Mouse (Mus musculus) heart, embryonic 10.5 days (tissue): ENCODE measurements around the gene Parp8. TPM values are rescaled to one million over a fixed set of nuclear protein-coding genes. Genes with fewer than 3 reads are reported as not detected.

Source experiments
- DNase-seq: peaks from one replicate; pipeline ENCODE4 v3.0.0-alpha.2; 2017; ENCODE audit warnings: low spot score
- H3K27ac ChIP-seq: fragments of 300-500 bp; sonication (generic); 2 replicates; pipeline ENCODE4 v1.5.1; 2016; ENCODE audit warnings: mild to moderate bottlenecking
- H3K27me3 ChIP-seq: fragments of 300-500 bp; sonication (generic); 2 replicates; pipeline ENCODE4 v1.6.1; 2016; ENCODE audit warnings: mild to moderate bottlenecking; ENCODE audit not compliant: poor library complexity, insufficient read depth, severe bottlenecking
- H3K36me3 ChIP-seq: fragments of 300-500 bp; sonication (generic); 2 replicates; pipeline ENCODE4 v1.6.1; 2016; ENCODE audit warnings: mild to moderate bottlenecking, moderate library complexity
- H3K4me1 ChIP-seq: fragments of 300-500 bp; sonication (generic); 2 replicates; pipeline ENCODE4 v1.6.1; 2016; ENCODE audit warnings: mild to moderate bottlenecking
- H3K4me3 ChIP-seq: fragments of 300-500 bp; sonication (generic); 2 replicates; pipeline ENCODE4 v1.5.1; 2016; ENCODE audit warnings: mild to moderate bottlenecking, moderate library complexity
- H3K9me3 ChIP-seq: fragments of 300-500 bp; sonication (generic); 2 replicates; pipeline ENCODE4 v1.6.1; 2016; ENCODE audit warnings: mild to moderate bottlenecking, moderate library complexity
- WGBS: fragments of 180-500 bp; shearing (Covaris S2); methylation state at CpG from one replicate; pipeline ENCODE4 v1.1.7; 2016; 5-methylcytosine and 5-hydroxymethylcytosine counted together
- polyA plus RNA-seq: library from polyadenylated mRNA; unstranded; fragments of >200 nt; fragmentation: Nextera tagmentation; extraction: Ambion mirVana; gene quantifications from 2 replicates; pipeline ENCODE4 v1.2.1, GENCODE M21; 2016

Gene Parp8
- polyA plus RNA-seq, 1 experiment from 2014 or later = 11.7 TPM

- Histone ChIP-seq H3K4me3 (no peak overlapping the region), H3K4me1 (no peaks in the 10 kb centered on the region), H3K27me3 (no peaks in the 10 kb centered on the region), H3K27ac (no peak overlapping the region), H3K9me3 (no peaks in the 10 kb centered on the region), H3K36me3 (no peaks in the 10 kb centered on the region)
- no peak for DNase-seq
- WGBS = 83% methylated on average over 7 of the region's 7 CpGs
Observed at GRCm38 (mm10) chr13:116972036-116972611, 53.2 kb downstream of the Parp8 start.

DNA sequence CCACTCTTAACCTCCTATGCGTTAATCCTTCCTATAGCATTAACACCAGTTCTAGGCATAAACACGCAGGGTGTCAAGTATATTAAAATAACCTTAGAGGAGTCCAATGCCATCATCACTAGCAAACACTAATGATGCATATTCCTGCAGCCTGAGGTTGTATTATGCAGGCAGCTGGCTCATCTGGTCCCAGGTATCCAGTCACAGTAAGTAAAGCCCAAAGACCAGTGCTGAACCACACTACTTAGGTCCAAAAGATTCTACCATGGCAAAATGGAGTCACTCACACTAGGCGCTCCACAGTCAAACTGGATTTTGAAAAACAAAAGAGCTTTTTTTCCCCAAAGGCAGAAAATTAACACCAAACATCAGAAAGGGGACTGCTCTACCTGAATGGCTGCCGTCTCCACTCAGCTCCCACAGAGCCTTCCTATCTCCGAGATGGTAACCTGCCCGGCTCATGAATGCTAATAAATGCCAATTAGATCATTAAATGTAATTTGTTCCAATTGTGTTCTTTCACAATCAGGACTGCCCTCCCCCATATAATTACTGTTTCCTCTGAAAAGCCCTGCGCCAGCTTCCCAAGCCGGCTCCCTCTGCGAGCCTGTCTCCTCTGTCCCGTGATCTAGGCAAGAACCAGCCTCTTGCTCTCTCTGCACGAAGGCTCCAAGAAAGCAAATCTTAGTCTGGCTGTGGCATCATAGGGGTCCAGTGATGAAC lies 54.5 kb downstream of the Parp8 start:
- no peak for DNase-seq
- WGBS = 88% methylated on average over 11 of the region's 11 CpGs

DNA sequence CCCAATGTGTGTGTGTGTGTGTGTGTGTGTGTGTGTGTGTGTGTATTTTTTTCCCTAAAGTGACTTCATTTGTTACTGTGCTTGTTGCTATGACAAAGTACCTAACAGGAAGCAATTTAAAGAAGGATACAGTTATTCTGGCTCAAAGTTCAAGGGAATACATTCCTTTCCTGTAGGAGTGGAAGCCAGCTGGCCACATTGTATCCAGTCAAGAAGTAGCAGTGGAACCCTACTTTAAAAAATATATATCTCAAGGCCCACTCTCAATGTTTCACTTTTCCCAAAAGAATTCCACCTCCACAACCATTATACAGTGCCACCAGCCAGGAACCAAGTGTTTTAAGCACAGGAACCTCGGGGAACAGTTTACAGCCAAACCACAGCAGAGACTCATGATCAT lies 55.7 kb downstream of the Parp8 start:
- no peaks in the 10 kb centered on the region for H3K36me3 ChIP-seq
- no peaks in the 10 kb centered on the region for H3K27me3 ChIP-seq
- no peaks in the 10 kb centered on the region for H3K9me3 ChIP-seq
- H3K27ac ChIP-seq = no peak overlapping the region
- 84% methylated on average over 1 of the region's 1 CpGs for WGBS
- no peak for DNase-seq
- H3K4me1 ChIP-seq = no peaks in the 10 kb centered on the region
- no peak overlapping the region for H3K4me3 ChIP-seq

More for the DNA sequence above, 54.5 kb downstream of the Parp8 start:
- no peak overlapping the region for H3K27ac ChIP-seq
- H3K36me3 ChIP-seq = no peaks in the 10 kb centered on the region
- H3K9me3 ChIP-seq = no peaks in the 10 kb centered on the region
- H3K4me1 ChIP-seq = no peaks in the 10 kb centered on the region
- no peaks in the 10 kb centered on the region for H3K27me3 ChIP-seq
- H3K4me3 ChIP-seq = no peak overlapping the region

- H3K27ac ChIP-seq = no peak overlapping the region
- no peaks in the 10 kb centered on the region for H3K4me1 ChIP-seq
- 91% methylated on average over 4 of the region's 4 CpGs for WGBS
- no peak overlapping the region for H3K4me3 ChIP-seq
- H3K27me3 ChIP-seq = no peaks in the 10 kb centered on the region
- DNase-seq = no peak
- no peaks in the 10 kb centered on the region for H3K36me3 ChIP-seq
- H3K9me3 ChIP-seq = no peaks in the 10 kb centered on the region
Observed at GRCm38 (mm10) chr13:116968906-116969305, 56.4 kb downstream of the Parp8 start.

- 85% methylated on average over 3 of the region's 3 CpGs for WGBS
- Histone ChIP-seq H3K9me3 (no peaks in the 10 kb centered on the region), H3K4me3 (no peak overlapping the region), H3K27me3 (no peaks in the 10 kb centered on the region), H3K36me3 (no peaks in the 10 kb centered on the region), H3K27ac (no peak overlapping the region), H3K4me1 (no peaks in the 10 kb centered on the region)
- no peak for DNase-seq
Observed at GRCm38 (mm10) chr13:116967459-116967858, 57.9 kb downstream of the Parp8 start.

GRCm38 (mm10) chr13:116962480-116963462 lies 62.6 kb downstream of the Parp8 start:
- no peak overlapping the region for H3K27ac ChIP-seq
- H3K9me3 ChIP-seq = no peaks in the 10 kb centered on the region
- no peak for DNase-seq
- no peaks in the 10 kb centered on the region for H3K4me1 ChIP-seq
- WGBS = 83% methylated on average over 15 of the region's 15 CpGs
- H3K4me3 ChIP-seq = no peak overlapping the region
- H3K36me3 ChIP-seq = 0 out of 2 replicates have a peak, but pooled peaks cover 2% of the 10 kb centered on the region
- H3K27me3 ChIP-seq = no peaks in the 10 kb centered on the region

DNA sequence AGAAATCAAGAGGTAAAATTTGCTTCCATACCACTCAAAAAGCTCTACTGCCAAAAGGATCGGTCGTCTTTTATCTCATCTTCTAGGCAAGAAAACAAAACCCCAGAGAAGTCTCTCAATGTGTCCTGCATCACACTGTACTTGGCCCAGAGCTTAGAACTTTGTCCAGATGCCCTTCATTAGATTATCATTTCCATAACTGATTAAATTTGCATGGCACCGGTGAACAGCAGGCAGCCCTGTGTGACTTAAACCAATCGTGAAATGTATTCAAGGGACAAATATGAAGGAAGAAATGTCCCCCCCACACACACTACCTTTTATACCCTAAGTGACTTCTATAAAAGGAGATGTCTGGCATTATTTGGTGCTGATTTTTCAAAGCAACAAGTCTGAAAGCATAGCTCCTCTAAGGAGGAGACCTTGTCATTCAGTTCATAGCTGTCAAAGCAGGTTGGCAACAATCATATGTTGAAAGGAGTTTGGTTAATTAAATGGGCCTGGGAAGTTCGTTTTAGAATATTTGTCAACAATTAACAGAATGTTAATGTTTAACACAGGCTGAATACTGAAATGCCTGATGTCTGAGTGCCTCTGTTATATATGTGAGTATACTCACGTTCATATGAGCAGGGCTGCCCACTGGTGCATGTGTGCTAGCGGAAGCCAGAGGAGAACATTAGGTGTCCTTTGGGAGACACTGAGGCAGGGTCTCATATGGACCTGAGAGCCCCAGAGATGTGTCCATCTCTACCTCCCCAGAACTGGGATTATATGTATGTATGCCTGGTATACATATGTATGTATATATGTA lies 66.4 kb downstream of the Parp8 start:
- Histone ChIP-seq H3K27me3 (no peaks in the 10 kb centered on the region), H3K36me3 (0 out of 2 replicates have a peak, but pooled peaks cover 2% of the 10 kb centered on the region), H3K27ac (no peak overlapping the region), H3K4me3 (no peak overlapping the region), H3K9me3 (no peaks in the 10 kb centered on the region), H3K4me1 (no peaks in the 10 kb centered on the region)
- DNase-seq = no peak
- 83% methylated on average over 7 of the region's 7 CpGs for WGBS

DNA sequence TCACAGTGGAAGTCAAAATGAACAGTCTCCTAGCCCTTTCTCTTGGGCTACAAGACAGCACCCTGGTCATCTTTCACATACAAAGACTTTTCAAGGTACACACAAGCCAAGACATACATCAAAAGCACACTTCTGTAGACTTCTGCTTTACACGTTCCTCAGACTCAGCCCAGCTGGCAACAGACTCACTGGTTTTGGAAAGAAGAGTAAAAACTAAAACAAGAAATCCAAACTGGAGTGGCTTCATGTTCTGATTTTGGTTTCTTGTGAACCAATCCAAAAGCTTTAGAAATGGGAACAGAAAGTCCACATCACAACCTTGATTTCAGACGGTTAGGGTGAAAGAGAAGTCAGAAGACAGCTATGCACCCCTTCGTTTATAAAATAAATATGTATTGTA lies 67.8 kb downstream of the Parp8 start:
- no peak for DNase-seq
- Histone ChIP-seq H3K36me3 (0 out of 2 replicates have a peak, but pooled peaks cover 2% of the 10 kb centered on the region), H3K27ac (no peak overlapping the region), H3K9me3 (no peaks in the 10 kb centered on the region), H3K27me3 (no peaks in the 10 kb centered on the region), H3K4me1 (no peaks in the 10 kb centered on the region), H3K4me3 (no peak overlapping the region)
- 85% methylated on average over 3 of the region's 3 CpGs for WGBS

GRCm38 (mm10) chr13:116951336-116951735 lies 74.0 kb downstream of the Parp8 start:
- Histone ChIP-seq H3K36me3 (no peaks in the 10 kb centered on the region), H3K27ac (no peak overlapping the region), H3K4me3 (no peak overlapping the region), H3K9me3 (no peaks in the 10 kb centered on the region), H3K27me3 (no peaks in the 10 kb centered on the region), H3K4me1 (0 out of 2 replicates have a peak, but pooled peaks cover 9% of the 10 kb centered on the region)
- WGBS = 86% methylated on average over 3 of the region's 3 CpGs
- DNase-seq = no peak

GRCm38 (mm10) chr13:116949527-116949926 lies 75.8 kb downstream of the Parp8 start:
- H3K4me1 ChIP-seq = 0 out of 2 replicates have a peak, but pooled peaks cover 9% of the 10 kb centered on the region
- no peak for DNase-seq
- 80% methylated on average over 4 of the region's 4 CpGs for WGBS
- H3K36me3 ChIP-seq = no peaks in the 10 kb centered on the region
- no peak overlapping the region for H3K4me3 ChIP-seq
- no peaks in the 10 kb centered on the region for H3K9me3 ChIP-seq
- no peak overlapping the region for H3K27ac ChIP-seq
- H3K27me3 ChIP-seq = no peaks in the 10 kb centered on the region

GRCm38 (mm10) chr13:116949056-116949455 lies 76.3 kb downstream of the Parp8 start:
- DNase-seq = no peak
- H3K4me1 ChIP-seq = 0 out of 2 replicates have a peak, but pooled peaks cover 9% of the 10 kb centered on the region
- H3K9me3 ChIP-seq = no peaks in the 10 kb centered on the region
- H3K27ac ChIP-seq = no peak overlapping the region
- no peaks in the 10 kb centered on the region for H3K36me3 ChIP-seq
- WGBS = 84% methylated on average over 6 of the region's 6 CpGs
- H3K4me3 ChIP-seq = no peak overlapping the region
- H3K27me3 ChIP-seq = no peaks in the 10 kb centered on the region

- Histone ChIP-seq H3K4me1 (0 out of 2 replicates have a peak, but pooled peaks cover 9% of the 10 kb centered on the region), H3K4me3 (no peak overlapping the region), H3K27me3 (no peaks in the 10 kb centered on the region), H3K36me3 (no peaks in the 10 kb centered on the region), H3K9me3 (no peaks in the 10 kb centered on the region), H3K27ac (no peak overlapping the region)
- DNase-seq = no peak
- 58% methylated on average over 5 of the region's 5 CpGs for WGBS
Observed at GRCm38 (mm10) chr13:116948299-116948659, 77.1 kb downstream of the Parp8 start.
